Mouse (Mus musculus): ENCODE results near the gene Gm29110.
"Not testable (repeated sequence)": the region's sequence is repeated elsewhere in the genome, so short reads cannot be mapped to it uniquely, and the experiment has no call there.

Gm29110 gene

DNA sequence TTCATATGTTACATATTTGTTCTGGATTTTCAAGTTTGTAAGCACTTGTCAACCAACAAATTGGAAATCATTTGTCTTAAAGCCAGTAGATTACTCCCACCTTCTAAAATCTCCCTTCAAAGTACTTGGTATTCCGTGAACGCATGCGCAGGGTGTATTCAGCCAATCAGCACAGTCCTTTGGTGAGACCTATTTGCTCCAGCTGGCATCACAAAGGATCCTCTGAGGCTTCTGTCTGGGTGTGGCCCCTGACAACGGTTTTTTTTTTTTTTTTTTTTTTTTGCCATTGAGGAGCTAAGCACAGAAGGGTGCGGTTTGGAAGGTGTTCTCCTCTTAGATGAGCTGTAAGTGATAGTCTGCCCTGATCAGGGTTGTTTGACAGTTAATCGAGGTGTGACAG lies at the start of gene Gm29110:
Gene Gm29110 (plus strand): TSS at position 301 of the 400 bp plus-strand sequence.
- DNase-seq (ENCODE audit: low spot score), result not testable (repeated sequence)
